Mouse (Mus musculus): Measurements from ENCODE around the gene Kdm2a.

Kdm2a gene

DNA sequence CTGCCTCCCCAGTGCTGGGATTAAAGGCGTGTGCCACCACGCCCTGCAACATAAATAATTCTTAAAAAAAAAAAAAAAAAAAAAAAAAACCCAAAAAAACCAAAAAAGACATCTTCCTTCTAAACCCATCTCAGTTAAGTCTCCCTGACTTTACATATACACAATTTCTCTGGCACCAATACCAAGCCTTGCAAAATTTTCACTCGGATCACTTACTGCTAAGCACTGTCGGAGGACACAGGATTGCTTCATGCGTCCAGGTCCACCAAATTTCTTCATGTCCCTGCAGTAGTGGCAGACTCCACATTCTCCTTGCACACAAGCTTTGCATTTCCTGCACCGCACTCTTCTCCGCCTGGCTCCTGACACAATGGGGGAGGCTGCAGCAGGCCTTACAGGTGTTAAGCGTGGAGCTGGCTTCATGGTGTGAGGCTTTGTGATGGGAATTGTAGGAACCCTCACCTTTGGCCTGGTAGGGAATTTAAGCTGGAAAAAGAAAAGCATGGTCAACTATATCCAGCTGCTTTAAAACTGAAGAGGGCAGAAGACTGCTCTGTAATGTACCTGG is 69.3 kb downstream of the Kdm2a start:
- DNase-seq (ENCODE audit: low spot score) = no peak

DNA sequence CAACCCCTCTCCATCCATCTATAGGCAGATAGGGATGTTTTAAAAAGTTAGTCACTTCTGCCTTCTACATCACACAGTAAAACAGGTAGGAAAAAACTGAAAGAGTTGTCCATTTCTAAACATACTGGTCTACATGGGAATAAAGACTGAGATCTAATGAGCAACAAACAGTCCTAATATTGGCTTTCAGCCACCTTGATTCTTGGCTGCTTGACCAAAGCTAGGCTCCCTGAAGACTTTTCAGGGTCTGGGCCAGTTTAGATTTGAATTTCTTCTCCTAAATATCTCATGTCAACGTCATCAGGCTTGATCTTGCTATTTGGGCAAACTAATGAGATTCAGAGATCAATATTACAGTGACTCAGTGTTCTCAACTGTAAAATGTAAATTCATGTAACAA is 71.2 kb downstream of the Kdm2a start:
- DNase-seq (ENCODE audit: low spot score) = no peak

DNA sequence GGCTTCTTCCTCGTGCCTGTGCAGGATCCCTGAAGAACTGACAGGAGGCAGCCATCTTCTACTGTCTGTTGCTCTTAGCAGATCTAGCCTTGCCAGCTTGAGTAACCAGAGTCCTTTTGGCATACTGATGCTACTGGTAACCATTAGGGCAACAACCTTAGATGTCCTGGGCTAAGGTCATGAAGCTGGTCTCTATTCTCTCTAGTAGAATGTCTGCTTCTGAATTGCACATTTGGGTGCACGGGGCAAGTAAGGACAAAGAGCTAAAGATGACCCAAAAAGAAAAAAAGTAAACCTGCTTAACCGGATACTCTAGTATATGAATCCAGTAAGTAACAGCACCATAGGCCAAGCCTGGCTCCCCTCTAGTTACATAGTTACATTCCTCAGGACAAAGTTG is 72.0 kb downstream of the Kdm2a start:
- DNase-seq (ENCODE audit: low spot score) = no peak

DNA sequence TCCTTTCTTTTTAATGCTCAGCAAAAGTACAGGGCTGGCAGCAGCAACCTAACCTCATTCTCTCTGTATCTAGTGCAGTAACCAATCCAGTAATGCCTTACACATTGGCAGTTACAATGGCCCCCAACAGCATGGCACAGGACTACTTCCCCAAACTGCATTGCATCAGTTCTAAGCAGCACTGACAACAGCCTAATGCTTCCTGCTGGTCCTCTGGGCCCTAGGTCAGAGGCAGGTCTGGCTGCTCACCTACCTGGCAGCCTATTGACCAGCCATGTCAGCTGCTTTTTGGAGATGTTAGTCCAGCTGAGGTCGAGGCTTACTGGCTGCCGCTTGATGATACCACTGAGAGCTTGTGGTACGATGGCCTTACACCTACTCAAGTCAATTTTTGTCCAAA is 76.0 kb downstream of the Kdm2a start:
- DNase-seq (ENCODE audit: low spot score) = no peak

DNA sequence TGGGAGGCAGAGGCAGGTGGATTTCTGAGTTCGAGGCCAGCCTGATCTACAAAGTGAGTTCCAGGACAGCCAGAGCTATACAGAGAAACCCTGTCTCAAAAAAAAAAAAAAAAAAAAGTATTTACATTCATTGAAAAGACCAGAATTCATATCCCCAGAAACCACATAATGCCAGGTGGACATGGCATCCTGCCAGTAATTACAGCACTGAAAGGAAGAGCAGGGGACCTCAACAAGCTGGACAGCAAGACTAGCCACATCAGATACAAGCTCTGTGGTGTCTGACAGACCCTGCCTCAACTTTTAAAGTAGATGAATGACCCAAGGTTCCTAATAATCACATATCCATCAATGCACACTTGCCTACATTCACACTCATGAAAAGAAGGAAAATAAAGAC is 76.5 kb downstream of the Kdm2a start:
- DNase-seq (ENCODE audit: low spot score) = no peak

DNA sequence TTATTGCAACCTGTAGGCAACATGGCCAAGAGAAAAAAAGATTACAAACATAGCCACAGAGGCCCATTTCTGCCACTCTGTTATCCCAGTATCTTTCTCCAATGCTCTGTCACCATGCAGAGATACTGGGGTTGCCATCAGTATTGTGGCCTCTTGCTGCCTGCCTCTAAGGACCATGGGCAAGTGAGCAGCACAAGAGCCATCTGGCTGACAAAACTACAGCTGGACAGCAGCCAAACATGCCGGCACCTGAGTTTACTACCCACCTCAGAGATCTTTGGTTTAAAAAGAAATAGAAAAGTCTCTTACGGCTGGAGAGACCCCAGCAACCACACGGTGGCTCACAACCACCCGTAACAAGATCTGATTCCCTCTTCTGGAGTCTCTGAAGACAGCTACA is 78.8 kb downstream of the Kdm2a start:
- no peak for DNase-seq (ENCODE audit: low spot score)

DNA sequence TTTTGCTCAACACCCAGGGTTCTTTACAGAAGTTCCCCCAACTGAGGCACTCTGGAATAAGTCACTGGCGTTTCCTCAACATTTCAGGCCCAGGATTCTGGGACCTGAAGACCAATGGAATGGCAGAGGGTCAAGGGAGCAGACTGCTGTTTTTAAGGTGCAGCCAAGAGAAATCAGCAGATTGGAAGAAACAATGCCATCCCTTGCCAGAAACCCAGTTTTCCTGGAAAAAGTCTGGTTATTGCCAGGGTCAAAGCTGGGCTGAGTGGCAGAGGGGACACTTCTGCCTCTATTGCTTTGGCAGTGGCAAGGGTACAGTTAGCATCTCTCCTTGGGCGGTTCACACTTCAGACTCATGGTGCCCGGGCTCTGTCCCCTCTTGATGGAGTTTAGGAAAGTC is 80.9 kb downstream of the Kdm2a start:
- DNase-seq (ENCODE audit: low spot score) = no peak

DNA sequence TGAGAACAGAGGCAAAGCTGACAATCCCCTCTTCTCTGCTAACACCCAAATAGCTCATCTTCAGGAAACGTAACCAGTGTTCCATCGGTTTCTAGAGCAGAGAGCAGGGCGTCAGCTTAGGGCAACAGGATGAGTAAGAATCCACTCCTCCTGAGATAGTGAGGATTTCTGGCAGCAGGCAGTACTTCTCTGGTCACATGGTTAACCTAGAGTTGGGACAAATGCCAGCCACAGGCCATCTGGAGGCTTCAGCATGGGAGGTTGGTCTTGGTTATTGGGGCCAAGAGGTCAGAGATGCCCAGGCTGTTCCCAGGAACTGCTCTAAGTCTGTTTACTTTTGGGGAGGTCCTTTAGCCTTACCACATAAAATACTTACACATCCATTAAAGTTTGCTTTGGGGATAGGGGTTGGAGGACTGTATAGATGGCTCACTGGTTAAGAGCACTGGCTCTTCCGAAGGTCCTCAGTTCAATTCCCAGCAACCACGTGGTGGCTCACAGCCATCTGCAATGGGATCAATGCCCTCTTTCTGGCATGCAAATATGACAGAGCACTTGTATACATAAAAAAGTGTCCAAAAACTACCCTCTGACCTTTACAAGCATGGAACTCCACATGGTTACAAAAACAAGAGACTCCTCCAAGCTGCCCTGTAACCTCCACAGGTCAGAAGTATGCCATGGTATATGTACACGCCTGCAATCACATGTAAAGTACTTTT is 82.7 kb downstream of the Kdm2a start:
- DNase-seq (ENCODE audit: low spot score) = no peak

DNA sequence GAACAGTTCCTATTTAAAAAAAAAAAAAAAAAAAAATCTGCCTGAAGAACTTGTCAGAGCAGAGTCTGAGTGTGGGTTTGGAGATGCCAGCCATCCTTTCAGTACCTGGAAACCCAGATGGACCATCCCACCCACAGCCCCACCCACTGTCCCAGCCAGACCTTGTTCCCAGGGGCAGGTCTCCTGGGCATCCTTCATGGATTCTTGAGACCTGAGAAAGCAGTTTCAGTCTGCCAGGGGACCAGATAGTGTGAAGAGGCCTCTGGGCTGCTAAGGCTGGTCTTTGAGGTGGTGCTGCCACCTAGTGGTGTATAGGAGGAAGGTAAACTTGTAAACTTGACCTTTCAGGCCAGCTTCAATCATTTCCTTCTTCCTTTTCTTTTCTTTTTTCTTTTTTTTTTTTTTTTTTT is 88.3 kb downstream of the Kdm2a start:
- DNase-seq (ENCODE audit: low spot score) = peak; percentile 46

DNA sequence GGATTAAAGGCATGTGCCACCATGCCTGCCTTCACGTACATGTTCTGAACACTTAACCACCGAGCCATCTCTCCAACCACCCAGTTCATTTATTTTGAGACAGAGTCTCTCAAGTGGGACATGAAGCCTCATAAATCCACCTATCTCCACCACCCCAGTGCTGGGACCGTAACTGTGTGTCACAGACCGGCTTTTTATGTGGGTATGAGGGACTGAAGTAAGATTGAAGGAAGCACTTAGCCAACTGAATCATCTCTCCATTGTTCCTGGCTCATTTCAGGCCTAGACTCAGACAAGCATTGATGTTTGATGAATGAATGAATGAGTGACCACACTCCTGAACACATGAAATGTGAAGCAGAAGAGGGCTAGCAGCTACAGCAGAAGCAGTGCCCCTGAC is 88.8 kb downstream of the Kdm2a start:
- no peak for DNase-seq (ENCODE audit: low spot score)

DNA sequence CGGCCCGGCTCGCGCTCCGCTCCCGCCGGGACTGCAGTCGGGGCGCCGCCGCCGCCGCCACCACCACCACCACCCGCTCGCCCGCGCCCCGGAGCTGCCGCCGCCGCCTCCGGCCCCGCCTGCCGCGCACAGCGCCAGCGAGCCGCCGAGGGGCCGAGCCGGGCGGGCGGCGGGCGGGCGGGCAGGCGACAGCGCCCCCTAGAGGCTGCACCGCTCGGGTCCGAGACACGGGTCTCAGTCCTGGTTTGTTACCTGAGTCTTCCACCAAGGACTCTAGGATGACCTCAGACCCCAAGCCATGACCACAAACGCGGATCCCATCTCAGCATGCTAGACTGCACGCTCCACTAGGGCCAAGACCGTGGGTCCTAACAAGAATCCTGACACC is 91.9 kb downstream of the Kdm2a start, which contains the start of gene Grk2:
Grk2 (minus strand) TSS at position 33 of the 388 bp plus-strand sequence.
- DNase-seq (ENCODE audit: low spot score) = peak; percentile 81

DNA sequence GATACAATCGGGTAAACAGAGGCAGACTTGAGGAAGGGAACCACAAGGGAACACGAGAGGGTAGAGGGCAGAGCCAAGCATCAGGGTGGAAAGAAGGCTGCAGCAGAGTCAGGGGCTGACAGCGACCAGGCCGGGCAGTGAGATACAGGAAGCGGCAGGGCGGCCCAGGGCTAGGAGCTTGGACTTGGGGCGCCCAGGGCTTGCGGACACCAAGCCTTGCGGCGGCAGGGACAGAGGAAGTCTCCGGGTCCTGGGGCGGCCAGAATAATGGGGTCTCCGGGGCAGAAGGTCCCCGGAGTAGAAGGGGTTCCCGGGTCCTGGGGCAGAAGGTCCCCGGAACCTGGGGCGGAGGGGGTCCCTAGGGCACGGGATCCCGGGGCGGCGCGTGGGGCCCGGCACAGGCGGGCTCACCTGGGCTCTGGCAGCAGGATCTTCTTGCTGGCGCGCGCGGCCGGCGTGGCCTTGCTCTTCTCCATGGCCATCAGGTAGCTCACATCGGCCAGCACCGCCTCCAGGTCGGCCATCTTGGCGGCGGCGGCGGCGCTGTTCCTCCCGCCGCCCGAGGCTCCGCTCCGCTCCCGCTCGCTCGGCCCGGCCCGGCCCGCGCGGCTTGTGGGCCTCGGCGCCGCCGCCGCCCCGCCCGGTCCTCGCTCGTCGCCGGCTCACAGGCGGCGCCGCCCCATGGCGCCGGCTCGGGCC is 92.4 kb downstream of the Kdm2a start:
- peak; percentile 71 for DNase-seq (ENCODE audit: low spot score)

DNA sequence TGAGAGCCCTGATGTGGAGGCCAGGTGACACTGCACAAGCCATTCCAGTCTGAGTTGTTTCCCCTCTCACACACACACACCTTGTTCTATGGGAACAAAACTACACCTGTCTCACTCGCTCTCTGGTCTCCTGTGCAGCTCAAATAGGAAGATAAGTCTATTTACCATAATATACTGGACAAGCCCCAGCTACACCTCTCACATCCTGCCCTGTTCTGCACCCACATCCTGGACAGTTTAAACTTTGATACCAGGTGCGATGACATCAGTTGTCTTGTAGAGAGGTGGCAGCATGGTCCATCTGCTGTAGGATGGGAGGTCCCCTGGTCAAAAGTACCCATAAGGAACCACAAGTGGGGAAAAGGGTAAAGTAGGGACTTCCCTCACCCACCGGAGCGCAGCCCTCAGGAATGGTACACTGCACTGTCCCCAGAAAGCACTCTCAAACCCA is 93.2 kb downstream of the Kdm2a start:
- DNase-seq (ENCODE audit: low spot score) = no peak

DNA sequence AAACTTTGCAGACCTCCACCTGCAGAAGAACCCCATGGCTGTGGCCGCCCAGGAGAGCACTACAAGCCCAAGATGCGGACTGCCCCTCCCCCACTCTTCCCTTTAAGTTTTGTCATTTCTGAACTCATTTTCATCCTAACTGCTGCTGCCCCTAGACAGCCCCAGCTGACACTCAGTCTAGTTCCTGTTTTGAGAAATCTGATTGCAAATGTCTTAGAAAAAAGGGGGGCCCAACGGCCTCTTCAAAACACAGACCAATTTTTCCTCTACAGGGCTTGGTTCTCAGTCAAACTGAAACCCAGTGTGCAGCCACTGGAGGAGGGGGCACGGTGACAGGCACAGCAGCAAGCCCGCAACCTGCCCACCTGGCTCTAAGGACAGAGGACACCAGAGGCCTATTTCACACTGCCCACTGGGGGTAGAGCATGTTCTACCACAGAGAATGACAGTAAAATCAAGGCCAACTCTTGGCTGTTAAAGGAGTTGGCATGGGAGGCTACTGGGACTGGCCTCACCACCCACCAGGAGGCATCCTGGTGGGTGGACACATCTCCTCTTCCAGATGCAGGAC is 93.7 kb downstream of the Kdm2a start:
- no peak for DNase-seq (ENCODE audit: low spot score)

DNA sequence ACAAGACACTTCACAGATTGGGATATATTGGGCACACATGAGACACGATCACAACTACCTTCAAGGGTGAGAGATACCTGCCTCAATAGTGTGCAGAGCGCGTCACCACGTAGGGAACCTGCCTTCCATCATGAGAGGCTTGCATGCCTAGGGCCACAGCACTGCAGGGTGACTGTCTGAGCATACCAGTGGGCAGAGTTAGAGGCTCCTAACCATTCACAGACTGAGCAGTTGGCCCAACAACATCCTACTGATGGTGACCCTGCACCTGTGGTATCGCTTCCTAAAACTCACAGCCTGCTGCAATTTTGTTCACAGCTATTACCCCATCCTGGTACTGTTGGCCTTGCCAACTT is 94.5 kb downstream of the Kdm2a start:
- no peak for DNase-seq (ENCODE audit: low spot score)

DNA sequence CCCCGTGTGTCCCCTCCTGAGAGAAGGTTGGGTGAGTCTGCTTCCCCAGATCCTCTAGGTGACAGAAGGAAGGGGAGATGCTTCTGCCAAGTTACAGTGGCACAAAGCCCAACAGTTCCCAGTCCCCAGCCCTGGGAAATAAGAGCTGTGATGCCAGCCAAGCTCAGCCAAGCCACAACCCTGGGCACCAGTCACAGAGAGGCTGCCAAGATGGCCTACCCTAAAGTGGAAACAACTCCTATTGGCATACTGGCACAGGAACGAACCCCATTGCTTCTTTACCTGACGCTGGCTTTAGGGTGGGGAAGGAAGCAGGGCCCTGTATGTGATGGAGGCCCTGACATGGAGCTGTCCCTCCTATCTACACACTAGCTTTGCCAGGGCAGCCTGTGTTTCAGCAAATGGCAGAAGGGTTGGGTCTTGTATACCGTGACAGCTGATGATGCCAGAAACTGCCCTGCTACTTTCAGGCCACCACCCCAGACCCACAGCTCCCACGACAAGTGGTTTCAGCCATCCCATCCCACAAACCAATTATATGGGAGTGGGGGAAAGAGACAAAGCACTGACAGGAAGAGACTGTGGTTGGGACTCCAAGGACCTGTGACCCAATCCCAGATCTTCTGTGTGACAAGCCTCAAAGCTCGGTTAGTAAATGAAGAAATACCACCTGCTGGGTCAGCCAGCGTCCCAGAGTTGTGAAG is 95.0 kb downstream of the Kdm2a start:
- DNase-seq (ENCODE audit: low spot score) = no peak

DNA sequence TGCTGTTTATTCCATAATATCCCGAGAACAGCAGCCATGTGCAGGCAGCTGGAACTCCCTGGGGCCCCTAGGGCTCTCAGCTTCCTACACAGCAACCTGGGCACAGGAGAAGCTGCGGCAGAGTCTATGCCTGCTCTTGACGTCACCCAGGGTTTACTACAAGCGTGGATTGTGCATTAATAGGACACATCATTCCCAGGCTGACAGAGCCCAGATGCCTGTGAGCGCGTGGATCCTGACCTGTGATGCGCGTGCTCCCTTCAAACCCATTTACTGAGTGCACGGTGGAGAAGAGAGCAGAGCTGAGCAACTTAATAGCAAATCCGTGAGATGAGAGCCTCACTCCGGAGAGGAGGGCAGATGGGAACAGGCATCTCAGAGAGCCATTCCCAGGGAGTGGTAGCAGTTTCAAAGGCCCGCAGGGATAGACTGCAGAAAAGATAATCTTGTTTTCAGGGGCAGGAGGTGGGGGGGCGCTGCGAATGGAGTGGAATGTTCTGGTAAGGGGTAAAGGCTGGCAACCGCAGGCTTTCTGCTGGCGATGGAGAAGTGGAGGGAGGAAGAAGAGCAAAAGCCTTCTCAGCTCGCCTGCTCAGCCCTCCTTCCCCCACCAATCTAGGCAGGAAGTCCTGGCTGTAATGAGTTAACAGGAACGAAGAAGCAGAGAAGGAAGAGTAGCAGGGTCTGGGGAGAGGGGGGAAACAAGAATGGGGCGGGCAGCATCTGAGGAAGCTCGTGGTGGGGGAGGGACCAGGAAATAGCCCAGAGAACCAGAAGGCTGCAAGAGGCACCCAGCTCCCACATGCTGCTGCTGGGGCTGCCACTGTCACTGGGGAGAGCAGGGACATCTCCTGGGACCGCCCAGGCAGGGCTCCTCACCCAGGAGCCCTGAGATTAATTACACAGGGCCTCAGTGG is 96.1 kb downstream of the Kdm2a start:
- no peak for DNase-seq (ENCODE audit: low spot score)

DNA sequence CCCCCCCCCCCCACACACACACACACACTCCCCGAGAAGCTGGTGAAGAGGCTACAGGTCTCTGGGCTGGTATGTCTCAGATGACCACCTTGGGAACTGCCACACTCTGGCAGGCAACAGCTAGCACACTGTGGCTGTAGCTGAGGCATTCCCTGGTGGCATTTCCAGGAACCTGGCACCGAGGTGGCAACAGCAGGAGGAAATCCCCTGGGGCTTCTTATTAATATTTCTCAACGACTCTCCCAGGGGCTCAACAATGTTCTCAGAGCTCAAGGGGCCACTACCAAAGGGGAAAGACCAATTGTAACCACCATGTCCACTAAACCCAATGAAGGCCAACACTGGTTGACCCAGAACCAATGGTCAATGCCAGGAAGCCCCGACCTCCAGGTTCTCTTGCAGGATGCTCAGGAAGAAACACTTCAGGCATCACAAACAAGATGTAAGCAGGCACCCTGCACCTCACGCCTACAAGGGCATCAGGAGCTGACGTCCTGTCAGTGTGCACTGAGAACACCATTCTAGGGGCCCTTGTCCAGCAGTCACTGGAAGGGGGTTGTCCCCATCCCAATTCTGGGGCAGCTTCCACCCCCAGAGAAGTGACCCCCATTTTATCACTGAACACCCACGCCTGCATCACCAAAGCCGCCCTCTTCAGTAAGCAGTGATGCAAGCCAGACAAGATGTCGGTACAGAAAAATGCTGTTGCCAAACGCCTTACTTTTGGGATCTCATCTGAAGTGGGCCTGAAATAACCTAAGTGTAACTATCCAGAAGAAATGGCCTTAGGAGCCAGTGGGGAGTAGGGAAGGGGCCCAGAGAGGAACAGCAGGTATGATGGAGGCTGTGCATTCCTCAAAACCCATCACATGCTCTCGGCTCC is 97.0 kb downstream of the Kdm2a start:
- no peak for DNase-seq (ENCODE audit: low spot score)

DNA sequence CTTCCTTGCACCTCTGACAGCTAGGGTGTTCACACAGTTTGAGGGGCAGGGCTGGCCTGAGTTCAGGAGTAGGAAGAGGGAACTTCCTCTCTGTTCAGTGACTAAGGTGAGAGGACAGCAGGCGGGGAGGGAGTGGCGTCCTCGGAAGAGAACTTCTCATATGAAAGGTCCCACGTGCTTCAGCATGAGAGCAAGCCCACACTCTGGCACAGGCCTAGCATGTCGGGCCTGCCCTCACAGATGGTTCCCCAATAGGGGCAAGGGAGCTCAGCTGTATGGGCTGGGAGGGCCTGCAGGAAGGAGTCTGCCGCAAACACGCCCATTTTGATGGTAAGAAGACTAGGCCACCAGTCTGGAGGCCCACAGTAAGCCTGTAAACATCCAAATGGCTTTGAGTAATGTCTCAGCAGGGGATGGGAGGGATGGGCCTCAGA is 97.8 kb downstream of the Kdm2a start:
- no peak for DNase-seq (ENCODE audit: low spot score)

DNA sequence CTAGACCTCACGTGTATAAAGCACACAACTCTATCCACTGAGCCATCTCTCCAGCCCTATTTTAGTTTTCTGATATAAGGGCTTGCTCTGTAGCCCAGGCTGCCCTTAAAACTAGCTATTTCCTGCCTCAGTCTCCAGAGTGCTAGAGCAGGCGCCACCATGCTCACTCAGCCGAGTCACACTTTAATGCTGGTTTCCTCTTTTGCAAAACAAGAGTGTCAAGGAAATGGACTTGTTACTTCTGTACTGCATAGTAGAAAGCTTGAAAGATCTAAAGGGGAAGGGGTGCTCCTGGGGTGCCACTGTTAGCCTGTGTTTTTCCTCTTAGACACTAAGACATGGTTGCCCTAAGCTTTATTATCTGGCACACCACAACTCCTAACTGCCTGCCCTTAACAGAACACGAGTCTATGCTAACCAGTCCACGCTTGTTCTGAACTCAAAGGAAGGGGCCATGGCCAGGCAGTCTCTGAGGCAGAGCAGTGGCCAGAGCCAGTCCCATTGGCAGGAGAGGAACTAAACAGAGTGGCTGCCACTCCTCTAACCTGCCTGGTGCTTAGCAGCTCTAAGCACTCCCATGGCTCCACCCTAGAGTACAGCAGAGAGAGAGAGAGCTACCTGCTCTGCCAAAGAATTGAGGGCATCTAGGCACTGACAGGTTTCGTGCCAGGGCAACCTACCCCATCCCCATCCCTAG is 98.4 kb downstream of the Kdm2a start:
- no peak for DNase-seq (ENCODE audit: low spot score)

All from testis, postnatal 14 days (tissue).